Mouse (Mus musculus) lung, adult 2 months (tissue): ENCODE measurements around the gene Isl2.

ENCODE experiments used
- CTCF ChIP-seq: fragments of 200-500 bp; IDR thresholded peaks from 2 replicates; pipeline ENCODE4 v1.5.1; 2011; ENCODE audit warnings: mild to moderate bottlenecking, low read length, control low read depth; ENCODE audit not compliant: insufficient read depth
- POLR2A ChIP-seq: fragments of 200-500 bp; IDR thresholded peaks from 2 replicates; pipeline ENCODE4 v1.6.1; 2011; ENCODE audit warnings: low read depth, mild to moderate bottlenecking, control low read depth, low read length, borderline replicate concordance; ENCODE audit errors: extremely low read depth

GRCm38 (mm10) chr9:55571071-55571470, 32.6 kb downstream of the Isl2 start:
- TF ChIP-seq CTCF (no peak), POLR2A (no peak)
